Mouse (Mus musculus): ENCODE measurements around the gene Mylk3. TPM values are rescaled to one million over a fixed set of nuclear protein-coding genes. Genes with fewer than 3 reads are reported as not detected.

Mylk3 gene
- polyA plus RNA-seq, 1 experiment from 2014 or later: 57.2 TPM

DNA sequence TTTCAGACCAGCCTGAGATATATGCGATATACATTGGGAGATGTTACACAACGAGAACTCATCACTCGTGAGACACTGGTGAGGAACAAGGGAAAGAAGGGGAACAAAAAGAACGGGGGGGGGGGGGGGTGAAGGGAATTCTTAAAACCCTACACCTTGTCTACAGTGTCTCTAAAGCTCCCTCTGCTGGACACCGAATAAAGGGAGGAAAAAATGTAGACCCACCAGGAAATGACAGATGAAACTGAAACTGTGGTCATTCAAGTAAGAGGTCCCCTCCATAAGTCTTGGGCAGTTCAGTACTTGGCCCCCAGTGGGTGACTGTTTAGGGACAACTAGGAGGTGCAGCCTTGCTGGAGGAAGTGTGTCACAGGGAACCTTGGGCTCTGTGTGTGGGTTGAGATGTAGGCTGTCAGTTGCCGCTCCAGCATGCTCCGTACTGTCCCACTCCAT lies 21.9 kb upstream of the Mylk3 start:
- no peaks in the 10 kb centered on the region for H3K9me3 ChIP-seq (replicated peaks)
- H3K4me2 ChIP-seq: no peak overlapping the region
- peaks cover 11% of the 10 kb centered on the region; the same call in 1 of the 2 replicates for H3K36me3 ChIP-seq (replicated peaks)
- no peak overlapping the region for H3K27ac ChIP-seq (replicated peaks)
- no peak for ATAC-seq (ENCODE audit: insufficient read depth)
- H3K9ac ChIP-seq: no peak overlapping the region
- peaks cover 11% of the 10 kb centered on the region; the same call in 1 of the 2 replicates for H3K4me1 ChIP-seq (replicated peaks)
- WGBS (ENCODE audit: insufficient replicate concordance): 46% methylated on average over 7 of the region's 7 CpGs
- H3K4me3 ChIP-seq (replicated peaks): no peak overlapping the region
- no peaks in the 10 kb centered on the region for H3K27me3 ChIP-seq

DNA sequence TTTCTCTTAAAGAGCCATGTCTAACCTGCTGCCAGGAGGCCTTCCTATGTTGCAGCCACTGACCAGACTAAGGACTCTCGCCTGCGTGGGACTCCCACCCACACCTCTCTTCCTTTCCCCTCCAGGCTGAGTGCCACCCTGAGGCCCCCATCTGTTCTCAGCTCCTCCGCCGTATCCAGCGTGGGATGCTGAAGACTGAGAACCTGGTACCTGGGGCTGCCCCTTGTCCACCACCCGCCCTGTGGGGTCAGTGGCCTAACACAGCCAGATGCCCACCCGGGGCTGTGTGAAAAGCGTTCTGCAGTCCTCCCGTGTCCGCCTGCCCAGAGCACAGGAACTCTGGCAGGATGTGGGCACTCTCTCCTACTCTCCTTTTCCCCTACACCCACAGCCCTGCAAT lies 19.8 kb upstream of the Mylk3 start:
- H3K4me3 ChIP-seq (replicated peaks): no peak overlapping the region
- no peaks in the 10 kb centered on the region for H3K27me3 ChIP-seq
- ATAC-seq (ENCODE audit: insufficient read depth): no peak
- no peak overlapping the region for H3K27ac ChIP-seq (replicated peaks)
- no peak overlapping the region for H3K4me2 ChIP-seq
- H3K9me3 ChIP-seq (replicated peaks): no peaks in the 10 kb centered on the region
- peaks cover 6% of the 10 kb centered on the region; the same call in 1 of the 2 replicates for H3K36me3 ChIP-seq (replicated peaks)
- no peak overlapping the region for H3K9ac ChIP-seq
- 61% methylated on average over 10 of the region's 10 CpGs for WGBS (ENCODE audit: insufficient replicate concordance)
- peaks cover 11% of the 10 kb centered on the region; the same call in 1 of the 2 replicates for H3K4me1 ChIP-seq (replicated peaks)

DNA sequence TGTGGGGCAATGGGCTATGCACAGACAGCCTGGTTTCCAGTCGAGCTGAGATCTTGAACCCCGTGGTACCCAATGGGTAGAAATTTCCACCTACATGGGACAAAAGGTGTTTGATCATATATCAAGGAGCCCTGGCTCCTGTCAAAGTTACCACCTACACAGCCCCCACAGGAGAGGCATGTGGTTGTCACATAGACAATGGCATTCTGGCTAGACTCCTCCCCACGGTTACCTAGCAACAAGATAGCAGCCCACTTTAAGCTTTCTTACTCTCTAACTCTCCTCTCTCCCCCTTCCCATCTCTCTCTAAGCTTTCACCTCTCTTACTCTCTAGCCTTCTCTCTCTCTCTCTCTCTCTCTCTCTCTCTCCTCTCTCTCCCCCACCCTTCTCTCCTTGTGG lies 19.3 kb upstream of the Mylk3 start:
- Histone ChIP-seq H3K27me3 (no peaks in the 10 kb centered on the region), H3K36me3 (replicated peaks) (peaks cover 4% of the 10 kb centered on the region; the same call in 1 of the 2 replicates), H3K4me3 (replicated peaks) (no peak overlapping the region), H3K9me3 (replicated peaks) (no peaks in the 10 kb centered on the region), H3K4me1 (replicated peaks) (peaks cover 11% of the 10 kb centered on the region; the same call in 1 of the 2 replicates), H3K9ac (no peak overlapping the region), H3K4me2 (no peak overlapping the region), H3K27ac (replicated peaks) (no peak overlapping the region)
- 39% methylated on average over 3 of the region's 3 CpGs for WGBS (ENCODE audit: insufficient replicate concordance)
- ATAC-seq (ENCODE audit: insufficient read depth): no peak

DNA sequence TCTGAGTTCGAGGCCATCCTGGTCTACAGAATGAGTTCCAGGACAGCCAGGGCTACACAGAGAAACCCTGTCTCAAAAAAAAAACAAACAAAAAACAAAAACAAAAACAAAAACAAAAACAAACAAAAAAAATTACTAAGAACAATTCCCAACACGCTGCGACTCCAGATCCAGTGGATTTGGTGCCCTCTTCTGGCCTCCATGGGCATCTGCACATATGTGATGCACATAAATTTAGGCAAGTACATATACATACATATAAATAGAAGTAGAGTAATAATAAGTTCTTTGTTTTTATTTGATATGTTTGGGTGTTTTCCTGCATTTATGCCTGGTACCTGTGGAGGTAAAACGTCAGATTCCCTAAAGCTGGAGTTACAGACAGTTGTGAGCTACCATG lies 12.4 kb upstream of the Mylk3 start:
- Histone ChIP-seq H3K27ac (replicated peaks) (no peak overlapping the region), H3K4me3 (replicated peaks) (no peak overlapping the region), H3K4me1 (replicated peaks) (peaks cover 37% of the 10 kb centered on the region), H3K36me3 (replicated peaks) (no peaks in the 10 kb centered on the region), H3K9me3 (replicated peaks) (no peaks in the 10 kb centered on the region), H3K27me3 (no peaks in the 10 kb centered on the region), H3K4me2 (no peak overlapping the region), H3K9ac (no peak overlapping the region)
- no peak for ATAC-seq (ENCODE audit: insufficient read depth)
- WGBS (ENCODE audit: insufficient replicate concordance): 80% methylated on average over 4 of the region's 4 CpGs

DNA sequence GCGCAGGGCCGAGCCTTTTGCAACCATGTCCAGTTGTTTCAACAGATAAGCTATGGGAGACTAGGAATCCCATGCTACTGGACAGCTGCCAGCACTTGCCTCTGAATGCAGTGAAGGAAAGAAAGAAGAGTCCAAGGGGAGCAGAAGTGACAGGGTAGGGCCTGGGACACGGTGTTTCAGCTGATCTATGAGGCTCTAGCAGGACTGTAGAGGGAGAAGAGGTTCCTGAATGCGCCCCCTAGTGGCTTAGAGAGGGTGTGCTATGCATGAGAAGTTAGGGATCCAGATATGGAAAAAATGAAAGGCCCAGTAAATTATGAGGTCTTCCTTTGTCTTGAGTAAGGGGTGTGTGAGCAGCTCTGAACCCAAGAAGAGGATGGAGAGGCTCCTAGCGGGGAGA lies 11.4 kb upstream of the Mylk3 start:
- 0 out of 2 replicates have a peak overlapping the region, but pooled peaks have one; percentile 29 for H3K9ac ChIP-seq
- no peaks in the 10 kb centered on the region for H3K9me3 ChIP-seq (replicated peaks)
- peak overlapping the region; percentile 50; the same call in 1 of the 2 replicates for H3K4me2 ChIP-seq
- peaks cover 44% of the 10 kb centered on the region for H3K4me1 ChIP-seq (replicated peaks)
- WGBS (ENCODE audit: insufficient replicate concordance): 33% methylated on average over 5 of the region's 5 CpGs
- no peaks in the 10 kb centered on the region for H3K27me3 ChIP-seq
- ATAC-seq (ENCODE audit: insufficient read depth): peak; percentile 69
- no peaks in the 10 kb centered on the region for H3K36me3 ChIP-seq (replicated peaks)
- no peak overlapping the region for H3K4me3 ChIP-seq (replicated peaks)
- H3K27ac ChIP-seq (replicated peaks): peak overlapping the region; percentile 78

GRCm38 (mm10) chr8:85396432-85397079 lies 10.4 kb upstream of the Mylk3 start:
- peak overlapping the region; percentile 16 for H3K4me3 ChIP-seq (replicated peaks)
- H3K9me3 ChIP-seq (replicated peaks): no peaks in the 10 kb centered on the region
- peak; percentile 65 for ATAC-seq (ENCODE audit: insufficient read depth)
- no peaks in the 10 kb centered on the region for H3K27me3 ChIP-seq
- 17% methylated on average over 5 of the region's 5 CpGs for whole genome bisulfite sequencing (ENCODE audit: insufficient replicate concordance)
- H3K4me1 ChIP-seq (replicated peaks): peaks cover 54% of the 10 kb centered on the region
- H3K9ac ChIP-seq: peak overlapping the region; percentile 29; the same call in 1 of the 2 replicates
- peak overlapping the region; percentile 78 for H3K27ac ChIP-seq (replicated peaks)
- peak overlapping the region; percentile 50 for H3K4me2 ChIP-seq
- no peaks in the 10 kb centered on the region for H3K36me3 ChIP-seq (replicated peaks)

DNA sequence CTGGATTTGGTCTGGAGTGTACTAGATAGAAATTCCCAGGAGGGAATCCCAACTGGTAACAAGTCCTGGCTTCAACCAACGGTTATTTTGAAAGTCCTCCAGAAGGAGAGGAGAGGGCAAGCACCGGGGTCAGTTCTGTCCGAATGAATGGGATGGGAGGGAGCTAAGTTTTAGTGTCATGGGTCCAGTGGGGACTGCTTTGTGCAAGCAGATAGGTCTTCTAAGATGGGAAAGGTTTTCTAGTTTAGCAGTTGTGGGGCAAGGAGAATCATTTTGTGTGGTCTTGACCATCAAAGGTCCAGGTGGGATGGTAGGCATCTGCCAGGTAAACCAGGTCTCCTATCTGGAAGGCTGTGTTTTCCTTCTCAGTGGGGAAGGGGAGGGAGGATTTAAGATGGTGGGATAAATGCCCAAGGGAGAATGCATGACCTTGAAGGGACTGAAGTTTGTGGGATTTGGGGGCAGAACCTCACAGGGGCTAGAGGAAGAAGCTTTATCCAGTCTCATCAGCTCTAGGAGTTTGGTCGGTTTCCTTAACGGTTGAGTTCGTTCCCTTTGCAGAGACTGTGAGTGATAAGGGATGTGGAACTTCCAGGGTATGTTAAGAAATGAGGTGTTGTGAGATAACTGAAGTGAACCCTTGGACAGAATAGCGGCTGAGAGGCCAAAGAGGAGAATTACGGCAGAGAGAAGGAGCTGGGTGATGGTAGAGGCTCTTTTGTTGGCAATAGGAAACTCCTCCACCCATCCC lies 9.7 kb upstream of the Mylk3 start:
- H3K9ac ChIP-seq: peak overlapping the region; percentile 29; the same call in 1 of the 2 replicates
- H3K4me1 ChIP-seq (replicated peaks): peaks cover 61% of the 10 kb centered on the region
- no peaks in the 10 kb centered on the region for H3K9me3 ChIP-seq (replicated peaks)
- H3K27ac ChIP-seq (replicated peaks): peak overlapping the region; percentile 78
- H3K36me3 ChIP-seq (replicated peaks): no peaks in the 10 kb centered on the region
- peak overlapping the region; percentile 50 for H3K4me2 ChIP-seq
- peak; percentile 75 for ATAC-seq (ENCODE audit: insufficient read depth)
- WGBS (ENCODE audit: insufficient replicate concordance): 29% methylated on average over 8 of the region's 8 CpGs
- no peaks in the 10 kb centered on the region for H3K27me3 ChIP-seq
- H3K4me3 ChIP-seq (replicated peaks): peak overlapping the region; percentile 16

GRCm38 (mm10) chr8:85395017-85395416 lies 8.9 kb upstream of the Mylk3 start:
- no peak overlapping the region for H3K9ac ChIP-seq
- WGBS (ENCODE audit: insufficient replicate concordance): 23% methylated on average over 3 of the region's 3 CpGs

GRCm38 (mm10) chr8:85393199-85393598 lies 7.1 kb upstream of the Mylk3 start:
- H3K9ac ChIP-seq: no peak overlapping the region
- H3K27ac ChIP-seq (replicated peaks): no peak overlapping the region
- no peak for ATAC-seq (ENCODE audit: insufficient read depth)
- WGBS (ENCODE audit: insufficient replicate concordance): 74% methylated on average over 6 of the region's 6 CpGs
- no peak overlapping the region for H3K4me3 ChIP-seq (replicated peaks)
- H3K4me1 ChIP-seq (replicated peaks): peaks cover 61% of the 10 kb centered on the region
- H3K4me2 ChIP-seq: no peak overlapping the region
- H3K27me3 ChIP-seq: no peaks in the 10 kb centered on the region
- no peaks in the 10 kb centered on the region for H3K9me3 ChIP-seq (replicated peaks)
- no peaks in the 10 kb centered on the region for H3K36me3 ChIP-seq (replicated peaks)

More at GRCm38 (mm10) chr8:85395017-85395416, 8.9 kb upstream of the Mylk3 start:
- Histone ChIP-seq H3K4me1 (replicated peaks) (peaks cover 61% of the 10 kb centered on the region), H3K4me2 (no peak overlapping the region), H3K27ac (replicated peaks) (peak overlapping the region; percentile 78; the same call in 1 of the 2 replicates), H3K27me3 (no peaks in the 10 kb centered on the region), H3K36me3 (replicated peaks) (no peaks in the 10 kb centered on the region), H3K4me3 (replicated peaks) (no peak overlapping the region), H3K9me3 (replicated peaks) (no peaks in the 10 kb centered on the region)
- no peak for ATAC-seq (ENCODE audit: insufficient read depth)

DNA sequence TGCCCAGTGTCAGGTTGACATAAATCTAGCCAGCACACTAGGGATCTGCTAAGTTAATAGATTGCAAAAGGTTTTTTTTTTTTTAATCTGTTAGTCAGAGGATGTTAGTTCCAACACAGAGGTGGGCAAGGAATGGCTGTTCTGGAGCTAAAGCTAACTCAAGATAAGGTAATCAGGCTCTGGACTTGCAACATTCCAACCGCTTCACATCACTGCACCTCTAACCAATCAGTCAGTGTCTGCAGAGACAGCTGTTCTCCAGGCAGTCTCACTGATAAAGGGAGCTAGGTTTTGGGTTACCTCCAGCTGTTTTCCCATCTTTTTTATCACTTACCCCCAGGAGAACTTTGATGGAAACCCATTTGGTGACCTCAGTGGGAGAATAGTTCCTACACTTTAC lies 5.3 kb upstream of the Mylk3 start:
- Histone ChIP-seq H3K4me1 (replicated peaks) (peaks cover 46% of the 10 kb centered on the region), H3K9ac (no peak overlapping the region), H3K36me3 (replicated peaks) (no peaks in the 10 kb centered on the region), H3K27me3 (no peaks in the 10 kb centered on the region), H3K9me3 (replicated peaks) (no peaks in the 10 kb centered on the region), H3K4me3 (replicated peaks) (no peak overlapping the region), H3K4me2 (no peak overlapping the region), H3K27ac (replicated peaks) (no peak overlapping the region)
- ATAC-seq (ENCODE audit: insufficient read depth): no peak
- 11% methylated on average over 1 of the region's 1 CpGs for WGBS (ENCODE audit: insufficient replicate concordance)

DNA sequence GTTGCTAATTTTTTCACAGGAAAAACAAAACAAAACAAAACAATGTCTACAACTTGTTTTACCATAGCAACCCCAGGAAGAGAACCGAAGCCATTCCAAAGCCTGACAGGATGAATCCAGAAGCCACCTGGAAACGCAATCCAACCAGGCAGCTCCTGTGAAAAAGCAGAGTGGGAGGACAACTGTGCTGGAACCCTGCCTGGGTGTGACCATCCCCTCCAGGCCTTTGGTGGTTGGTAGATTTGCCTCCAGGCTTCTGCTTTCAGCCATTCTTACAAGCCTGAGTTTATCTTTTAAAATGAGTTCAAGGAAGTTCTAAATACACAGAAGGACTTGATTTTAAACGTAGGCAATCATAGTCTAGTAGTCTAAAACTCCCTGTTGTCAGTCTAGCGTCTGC lies 4.2 kb downstream of the Mylk3 start:
- Histone ChIP-seq H3K27me3 (no peaks in the 10 kb centered on the region), H3K36me3 (replicated peaks) (peaks cover 2% of the 10 kb centered on the region; the same call in 1 of the 2 replicates), H3K27ac (replicated peaks) (peak overlapping the region; percentile 99), H3K4me1 (replicated peaks) (peaks cover 66% of the 10 kb centered on the region), H3K4me3 (replicated peaks) (peak overlapping the region; percentile 65), H3K9me3 (replicated peaks) (no peaks in the 10 kb centered on the region), H3K4me2 (peak overlapping the region; percentile 74), H3K9ac (peak overlapping the region; percentile 75)
- 57% methylated on average over 4 of the region's 4 CpGs for WGBS (ENCODE audit: insufficient replicate concordance)
- ATAC-seq (ENCODE audit: insufficient read depth): no peak
